Mouse (Mus musculus) bone marrow macrophage, adult 2 months (primary cell): ENCODE data around the gene Msrb3.

ENCODE experiments used
- CTCF ChIP-seq: IDR thresholded peaks from 2 replicates; pipeline ENCODE4 v1.5.1; 2012; ENCODE audit warnings: low read depth, mild to moderate bottlenecking, low read length, moderate library complexity
- POLR2A ChIP-seq: IDR thresholded peaks from 2 replicates; pipeline ENCODE4 v1.6.1; 2012; ENCODE audit warnings: mild to moderate bottlenecking, low read depth, low read length, borderline replicate concordance

DNA sequence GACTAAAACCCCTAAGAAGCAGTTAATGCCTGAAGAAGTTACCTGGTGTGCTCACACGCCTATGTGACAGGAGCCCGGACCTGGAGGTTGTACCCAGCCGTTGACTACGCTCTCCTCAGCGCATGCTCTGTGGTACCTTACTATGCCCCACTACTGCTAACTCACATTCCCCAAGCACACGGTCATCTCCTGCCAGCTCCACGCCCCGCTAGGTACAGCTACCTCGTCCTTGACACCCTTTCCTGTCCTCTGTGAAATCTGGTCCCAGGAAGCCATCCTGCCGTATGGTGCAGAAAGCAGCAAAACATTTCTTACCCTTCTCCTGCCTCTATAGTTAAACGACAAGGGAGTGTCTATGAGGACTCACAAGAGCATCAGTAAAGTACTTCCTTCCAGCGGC lies 37.2 kb downstream of the Msrb3 start:
- no peak for TF ChIP-seq POLR2A
- TF ChIP-seq CTCF, result no peak
